Mouse (Mus musculus): ENCODE results near the gene Kcnip4.

DNA sequence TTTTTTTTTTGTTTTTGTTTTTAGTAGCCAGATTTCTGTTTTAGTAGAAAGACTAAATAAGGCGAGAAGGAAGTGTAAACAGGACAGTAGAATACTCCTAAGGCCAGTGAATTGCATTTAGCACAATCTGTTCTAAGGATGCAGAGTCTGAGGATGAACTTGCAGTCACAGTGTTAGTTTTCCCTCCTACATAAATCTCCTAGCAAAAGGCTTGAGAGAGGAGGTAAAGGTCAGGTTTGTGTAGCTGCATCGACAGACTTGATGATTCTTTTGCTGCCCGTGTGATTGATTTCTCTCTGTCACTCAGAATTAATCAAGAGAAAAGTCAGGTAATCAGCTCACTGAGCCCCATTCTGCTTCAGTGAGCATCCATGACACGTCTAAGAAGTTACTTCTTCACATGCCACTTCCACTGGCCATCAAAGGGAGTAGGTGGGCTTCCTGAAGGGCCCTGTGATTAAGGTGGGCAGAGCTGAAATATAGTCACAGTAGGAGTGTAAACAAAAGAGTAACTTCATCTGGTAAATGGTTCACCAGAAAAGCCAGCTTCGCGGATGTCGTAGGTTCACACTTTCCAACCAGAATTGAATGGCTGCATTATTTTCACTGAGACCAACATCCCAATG lies 1183.8 kb downstream of the Kcnip4 start:
- TF ChIP-seq HCFC1 (IDR thresholded peaks at IDR 0.05; ENCODE audit: borderline replicate concordance, insufficient read depth, low read length), result no peak
- no peak for TF ChIP-seq MAFK (IDR thresholded peaks at IDR 0.05; ENCODE audit: insufficient read depth, low read depth, low read length)
- no peak for TF ChIP-seq ZC3H11A (IDR thresholded peaks at IDR 0.05; ENCODE audit: borderline replicate concordance, low read depth, low read length)
- TF ChIP-seq CHD2 (IDR thresholded peaks at IDR 0.05; ENCODE audit: low read depth, low read length), result no peak

Measured in ES-E14 (cell line).